Mouse (Mus musculus) ES-E14 (cell line): ENCODE data around the gene Il17rb.

ENCODE experiments used
- HCFC1 ChIP-seq: IDR thresholded peaks from 2 replicates; pipeline ENCODE4 v1.6.1; 2012; ENCODE audit warnings: low read length, inconsistent platforms, borderline replicate concordance; ENCODE audit not compliant: insufficient read depth
- ZC3H11A ChIP-seq: IDR thresholded peaks from 2 replicates; pipeline ENCODE4 v1.6.1; 2012; ENCODE audit warnings: low read depth, mild to moderate bottlenecking, inconsistent platforms, low read length, borderline replicate concordance

GRCm38 (mm10) chr14:30041836-30042235 is 33.1 kb upstream of the Il17rb start:
- no peak for TF ChIP-seq ZC3H11A
- no peak for TF ChIP-seq HCFC1
